Mouse (Mus musculus) cerebellum, adult (tissue): ENCODE measurements around the gene Ttc22.
A peak's percentile ranks its signal among the peaks of the same experiment; 100 is the strongest.

Experiments used
- ATAC-seq: cut with Nextera tagmentation; 2 replicates; pipeline ENCODE4 v1.9.2; 2017; ENCODE audit warnings: mild to moderate bottlenecking, moderate library complexity, mixed read lengths; ENCODE audit not compliant: insufficient number of reproducible peaks, low FRiP score, low TSS enrichment

Gene Ttc22

GRCm38 (mm10) chr4:106622030-106622493 is at the start of gene Ttc22:
Gene Ttc22 (plus strand): TSS chr4:106622432.
- ATAC-seq = no peak

DNA sequence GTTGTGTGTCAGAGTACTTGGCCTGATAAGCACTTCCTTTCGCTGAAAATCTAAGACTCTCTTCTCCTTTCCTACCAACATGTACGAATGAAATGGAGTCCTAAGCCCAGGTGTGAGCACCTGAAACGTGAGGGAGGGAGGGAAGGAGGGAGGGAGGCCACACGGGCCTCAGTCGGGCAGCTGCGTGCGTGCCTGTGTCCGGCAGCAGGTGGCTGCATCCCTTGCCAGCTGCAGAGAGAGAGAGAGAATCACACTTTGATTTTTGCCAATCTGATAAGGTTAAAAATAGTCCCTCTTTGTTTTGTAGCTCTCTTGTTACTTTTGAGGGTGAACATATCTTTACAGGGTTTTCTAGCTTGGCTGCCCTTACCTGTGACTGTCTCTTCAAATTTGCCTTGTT is 47.2 kb upstream of the Ttc22 start:
- no peak for ATAC-seq

GRCm38 (mm10) chr4:106577511-106577910 is 44.7 kb upstream of the Ttc22 start:
- ATAC-seq = no peak

DNA sequence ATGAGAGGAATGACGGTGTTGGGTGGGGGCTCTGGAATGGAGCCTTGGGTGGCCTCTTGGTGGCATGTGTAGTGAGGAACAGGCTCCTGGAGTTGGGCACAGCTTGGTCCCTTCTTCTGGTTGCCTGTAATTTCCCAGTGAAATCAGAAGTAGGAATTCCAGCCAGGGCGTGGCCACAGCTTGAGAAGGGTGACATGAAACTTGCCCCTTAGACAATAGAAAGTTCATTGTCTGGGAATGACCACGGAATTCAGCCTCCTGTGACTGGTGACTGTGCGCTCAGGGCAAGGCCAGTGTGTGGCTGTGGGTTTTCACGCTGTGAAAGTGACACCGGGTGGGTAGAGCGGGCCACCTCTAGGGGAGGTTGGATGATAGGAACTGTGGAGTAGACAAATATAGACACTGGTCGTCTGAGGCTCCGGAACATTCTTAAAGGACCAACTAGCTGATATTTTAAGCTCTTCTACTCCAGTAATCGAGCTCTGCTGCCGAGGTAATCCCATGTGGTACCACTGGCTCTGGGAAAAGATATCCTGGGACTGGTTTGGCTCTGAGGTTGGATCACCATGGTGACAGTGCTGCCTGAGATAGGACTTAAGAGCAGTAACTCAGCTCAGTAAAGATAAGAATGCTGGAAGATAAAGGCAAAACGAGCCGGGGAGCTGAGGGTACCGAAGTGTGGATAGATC is 40.9 kb upstream of the Ttc22 start:
- no peak for ATAC-seq

- ATAC-seq = no peak
Observed at GRCm38 (mm10) chr4:106581865-106582204, 40.4 kb upstream of the Ttc22 start.

DNA sequence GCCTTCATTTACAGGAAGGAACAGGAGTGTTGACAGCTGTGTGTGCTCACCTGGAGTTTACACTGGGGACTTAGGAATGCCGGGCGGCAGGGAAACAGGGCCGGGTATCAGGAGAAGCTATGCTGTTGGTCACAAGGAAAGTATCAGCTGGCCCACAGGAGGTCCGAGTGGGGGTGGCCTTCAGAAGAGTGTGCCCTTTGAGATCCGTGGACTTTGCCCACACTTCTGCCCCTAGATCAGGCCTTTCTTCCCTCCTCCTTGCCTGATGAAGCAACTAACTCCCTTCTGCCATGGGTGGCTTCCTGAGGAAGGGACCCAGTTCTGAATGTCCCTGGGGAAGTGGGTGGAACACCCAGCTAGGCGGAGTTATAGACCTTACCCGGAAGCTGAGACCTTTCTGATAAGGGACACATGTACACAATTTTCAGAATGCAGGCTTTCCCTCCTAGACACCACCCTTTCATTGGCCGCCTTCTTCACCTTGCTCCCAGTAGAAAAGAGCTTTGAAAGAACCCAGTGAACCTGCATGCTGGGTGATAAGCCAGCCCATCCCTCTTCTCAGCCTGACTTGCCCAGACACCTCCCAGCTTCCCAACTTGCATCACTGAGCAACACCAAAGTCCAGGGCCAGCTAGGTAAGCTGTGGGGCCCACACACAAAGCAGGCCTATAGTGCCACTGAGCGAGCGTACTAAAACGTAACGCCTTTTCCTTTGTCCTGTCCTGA is 39.6 kb upstream of the Ttc22 start:
- ATAC-seq = no peak

GRCm38 (mm10) chr4:106584665-106585064 is 37.6 kb upstream of the Ttc22 start:
- no peak for ATAC-seq

GRCm38 (mm10) chr4:106587075-106587474 is 35.2 kb upstream of the Ttc22 start:
- no peak for ATAC-seq

DNA sequence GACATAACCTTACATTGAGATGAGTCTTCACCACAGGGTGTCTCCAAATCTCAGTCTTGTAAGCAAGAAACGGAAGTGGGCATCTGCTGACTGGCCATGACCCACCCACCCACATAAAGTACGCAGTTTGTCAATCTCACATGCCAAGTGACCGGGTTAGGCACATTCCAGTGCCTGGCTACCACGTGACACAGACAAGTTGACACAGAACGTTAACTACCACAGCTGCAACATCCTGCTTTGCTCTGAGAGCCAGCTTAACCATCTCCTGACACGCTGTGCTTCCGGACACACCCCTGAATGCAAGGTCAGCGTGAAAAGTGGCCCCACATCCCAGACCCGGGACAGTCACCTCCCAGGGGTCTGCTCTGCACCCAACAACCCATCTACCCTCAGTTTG is 32.1 kb upstream of the Ttc22 start:
- no peak for ATAC-seq

- no peak for ATAC-seq
Observed at GRCm38 (mm10) chr4:106590871-106591270, 31.4 kb upstream of the Ttc22 start.

GRCm38 (mm10) chr4:106593636-106594035 is 28.6 kb upstream of the Ttc22 start:
- no peak for ATAC-seq

GRCm38 (mm10) chr4:106596200-106596599 is 26.0 kb upstream of the Ttc22 start:
- no peak for ATAC-seq

GRCm38 (mm10) chr4:106597055-106597454 is 25.2 kb upstream of the Ttc22 start:
- no peak for ATAC-seq

DNA sequence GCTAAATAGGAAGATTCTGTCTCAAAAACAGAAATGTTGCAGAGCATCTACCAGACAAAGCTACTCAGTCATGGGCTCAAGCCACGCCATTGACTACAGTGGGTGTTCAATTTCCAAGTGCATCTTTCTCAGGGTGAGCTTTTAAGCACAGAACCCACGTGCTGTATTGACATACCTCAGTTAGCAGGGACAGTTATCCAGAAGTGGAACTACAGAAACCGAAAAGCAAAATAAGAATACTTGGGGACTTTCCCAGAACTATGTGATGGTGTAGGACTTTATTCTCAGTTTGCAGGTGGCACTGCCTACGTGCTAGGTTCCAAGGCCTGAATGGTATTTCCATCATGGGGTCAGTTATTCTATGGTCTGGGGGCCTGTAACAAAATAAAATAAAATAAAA is 24.5 kb upstream of the Ttc22 start:
- no peak for ATAC-seq

GRCm38 (mm10) chr4:106599415-106599814 is 22.8 kb upstream of the Ttc22 start:
- ATAC-seq = no peak

DNA sequence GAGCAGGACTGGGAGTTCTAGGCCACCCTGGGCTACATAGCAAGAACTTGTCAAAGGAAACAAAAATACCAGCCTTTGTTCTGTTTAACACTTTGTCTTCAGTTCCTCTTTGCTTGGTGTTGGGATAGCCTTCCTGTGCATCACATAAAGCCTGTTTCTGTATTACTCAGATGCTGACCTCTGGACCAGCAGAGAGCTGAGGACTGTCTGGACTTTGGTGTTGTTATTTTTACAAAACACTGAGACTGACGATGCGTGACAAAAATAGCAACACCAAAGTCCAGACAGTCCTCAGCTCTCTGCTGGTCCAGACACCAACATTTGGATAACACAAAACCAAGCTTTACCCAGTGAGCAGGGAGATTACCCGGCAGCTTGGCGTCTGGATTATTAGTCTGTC is 21.5 kb upstream of the Ttc22 start:
- ATAC-seq = no peak

DNA sequence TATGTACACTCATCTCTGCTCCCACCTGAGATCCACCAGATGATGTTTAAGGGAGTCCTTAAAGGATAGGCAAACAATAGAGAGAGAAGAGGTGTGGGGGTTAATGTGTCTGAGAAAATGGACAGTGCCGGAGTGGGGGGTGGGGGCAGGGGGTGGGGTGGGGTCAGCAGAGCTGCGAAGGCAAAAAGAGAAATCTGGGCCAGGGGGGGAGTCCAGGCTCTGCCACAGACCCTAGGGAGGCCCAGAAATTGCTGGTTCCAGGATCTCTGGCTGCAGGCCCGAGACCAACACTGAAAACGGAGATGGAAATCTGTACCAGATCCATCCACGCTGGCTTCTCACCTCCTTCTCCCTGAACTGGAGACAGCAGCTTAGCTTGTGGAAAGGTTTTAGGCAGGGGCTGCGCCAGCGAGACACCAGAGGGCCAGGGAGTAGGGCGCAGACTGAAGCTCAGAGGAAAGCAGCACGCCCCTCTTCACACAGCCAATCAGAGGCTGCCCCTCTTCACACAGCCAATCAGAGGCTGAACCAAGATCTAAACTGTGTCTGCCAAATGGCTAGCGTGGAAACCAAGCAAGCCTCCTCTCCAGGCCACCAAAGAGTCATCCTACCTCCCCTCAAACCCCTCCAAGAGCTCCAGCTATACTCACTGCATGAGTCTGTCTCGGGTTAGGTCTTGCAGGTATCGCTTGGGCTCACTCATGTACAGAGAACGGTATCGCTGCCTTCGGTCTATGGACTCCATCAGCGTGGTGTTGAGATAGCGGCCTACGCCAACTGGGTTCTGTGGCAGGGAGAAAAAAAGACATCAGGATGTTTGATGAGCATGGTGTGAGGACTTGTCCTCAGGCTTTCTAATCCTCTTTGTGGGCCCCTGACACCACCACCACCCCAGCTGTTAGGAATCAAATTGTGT is 15.3 kb upstream of the Ttc22 start:
- ATAC-seq = peak; percentile 70; the same call in 1 of the 2 replicates

- ATAC-seq = no peak
Observed at GRCm38 (mm10) chr4:106607905-106608304, 14.3 kb upstream of the Ttc22 start.

GRCm38 (mm10) chr4:106613105-106613504 is 9.1 kb upstream of the Ttc22 start:
- no peak for ATAC-seq

DNA sequence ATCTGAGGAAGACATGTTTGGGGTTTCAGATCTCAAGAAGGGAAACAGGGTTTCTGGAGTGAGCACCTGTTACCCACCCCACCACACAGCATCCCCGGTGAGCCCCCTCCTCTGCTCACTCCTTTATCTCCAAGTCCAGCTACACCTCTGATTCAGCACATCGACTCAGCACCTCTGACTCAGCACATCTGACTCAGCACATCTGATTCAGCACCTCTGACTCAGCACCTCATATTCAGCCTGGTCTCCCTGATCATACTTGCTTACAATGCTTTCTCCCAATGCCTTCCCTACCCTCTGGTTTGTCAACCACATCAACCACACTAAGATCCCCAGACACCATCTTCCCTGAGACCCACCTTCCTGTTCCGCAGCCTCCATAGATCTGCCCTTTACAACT is 8.7 kb upstream of the Ttc22 start:
- ATAC-seq = no peak
